Mouse (Mus musculus) neural tube, embryonic 11.5 days (tissue): ENCODE data around the gene Tm4sf5. TPM values are rescaled to one million over a fixed set of nuclear protein-coding genes. Genes with fewer than 3 reads are reported as not detected.

ENCODE experiments used
- ATAC-seq: fragments of 200-750 bp; cut with Nextera tagmentation; 2 replicates; pipeline ENCODE4 v1.8.0; 2017; ENCODE audit warnings: moderate number of reproducible peaks, mild to moderate bottlenecking, moderate TSS enrichment, moderate library complexity; ENCODE audit not compliant: insufficient read depth, low FRiP score, low TSS enrichment
- DNase-seq: peaks from one replicate; pipeline ENCODE4 v3.0.0-alpha.2; 2015; ENCODE audit warnings: low spot score
- H3K27ac ChIP-seq: fragments of 300-500 bp; sonication (generic); 2 replicates; pipeline ENCODE4 v1.5.1; 2014; ENCODE audit warnings: low read depth, mild to moderate bottlenecking, low read length
- H3K27me3 ChIP-seq: fragments of 300-500 bp; sonication (generic); 2 replicates; pipeline ENCODE4 v1.6.1; 2014; ENCODE audit warnings: mild to moderate bottlenecking, low read length, mixed read lengths; ENCODE audit not compliant: control insufficient read depth, insufficient read depth
- H3K36me3 ChIP-seq: fragments of 300-500 bp; sonication (generic); 2 replicates; pipeline ENCODE4 v1.6.1; 2014; ENCODE audit warnings: mild to moderate bottlenecking, low read length, moderate library complexity, mixed read lengths; ENCODE audit not compliant: control insufficient read depth, insufficient read depth
- H3K4me1 ChIP-seq: fragments of 300-500 bp; sonication (generic); 2 replicates; pipeline ENCODE4 v1.6.1; 2014; ENCODE audit warnings: low read length, mixed read lengths; ENCODE audit not compliant: control insufficient read depth, insufficient read depth
- H3K4me2 ChIP-seq: fragments of 300-500 bp; sonication (generic); 2 replicates; pipeline ENCODE4 v1.6.1; 2014; ENCODE audit warnings: low read depth, mild to moderate bottlenecking, moderate library complexity
- H3K4me3 ChIP-seq: fragments of 300-500 bp; sonication (generic); 2 replicates; pipeline ENCODE4 v1.5.1; 2014; ENCODE audit warnings: low read depth, low read length
- H3K9ac ChIP-seq: fragments of 300-500 bp; sonication (generic); 2 replicates; pipeline ENCODE4 v1.6.1; 2014; ENCODE audit warnings: mild to moderate bottlenecking, low read length
- H3K9me3 ChIP-seq: fragments of 300-500 bp; sonication (generic); 2 replicates; pipeline ENCODE4 v1.6.1; 2016; ENCODE audit warnings: low read length; ENCODE audit not compliant: control insufficient read depth
- WGBS: fragments of 180-500 bp; shearing (Covaris S2); extraction: QIAGEN DNeasy Blood & Tissue Kit; methylation state at CpG from one replicate; pipeline ENCODE4 v1.1.7; 2014; 5-methylcytosine and 5-hydroxymethylcytosine counted together
- polyA plus RNA-seq: library from polyadenylated mRNA; unstranded; fragments of >200 nt; fragmentation: Nextera tagmentation; extraction: Ambion mirVana; gene quantifications from 2 replicates; pipeline ENCODE4 v1.2.1, GENCODE M21; 2014

Tm4sf5 gene
- polyA plus RNA-seq, 1 experiment from 2014 or later, result not detected

DNA sequence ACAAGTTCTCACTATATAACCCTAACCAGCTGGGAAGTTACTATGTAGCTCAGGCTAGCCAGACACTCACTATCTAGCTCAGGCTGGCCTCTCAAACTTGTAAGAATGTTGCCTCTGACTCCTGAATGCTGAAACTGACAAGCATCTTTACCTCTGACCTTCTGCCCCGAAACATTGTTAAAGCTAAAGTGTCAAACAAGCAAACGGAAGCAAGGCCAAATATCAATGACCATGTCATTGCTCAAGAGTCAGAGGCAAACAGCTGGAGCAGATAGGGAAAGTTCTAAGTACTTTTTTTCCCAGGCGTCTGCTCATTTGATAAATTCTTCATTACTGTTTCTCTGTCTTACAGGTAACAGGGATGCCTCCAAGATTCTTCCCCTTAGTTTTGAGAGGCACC, 3.0 kb upstream of the Tm4sf5 start:
- H3K9me3 ChIP-seq, result no peaks in the 10 kb centered on the region
- 71% methylated on average over 3 of the region's 3 CpGs for whole genome bisulfite sequencing
- H3K4me2 ChIP-seq, result no peak overlapping the region
- no peak overlapping the region for H3K4me3 ChIP-seq
- DNase-seq, result no peak
- no peaks in the 10 kb centered on the region for H3K36me3 ChIP-seq
- H3K4me1 ChIP-seq, result no peaks in the 10 kb centered on the region
- H3K27me3 ChIP-seq, result no peaks in the 10 kb centered on the region
- H3K27ac ChIP-seq, result no peak overlapping the region
- no peak overlapping the region for H3K9ac ChIP-seq
- no peak for ATAC-seq

GRCm38 (mm10) chr11:70506385-70506784, 1.3 kb downstream of the Tm4sf5 start:
- DNase-seq, result peak; percentile 53
- ATAC-seq, result no peak
- H3K9ac ChIP-seq, result no peak overlapping the region
- no peak overlapping the region for H3K4me3 ChIP-seq
- no peak overlapping the region for H3K4me2 ChIP-seq
- H3K27me3 ChIP-seq, result no peaks in the 10 kb centered on the region
- H3K4me1 ChIP-seq, result no peaks in the 10 kb centered on the region
- no peak overlapping the region for H3K27ac ChIP-seq
- WGBS, result 33% methylated on average over 4 of the region's 4 CpGs
- H3K36me3 ChIP-seq, result no peaks in the 10 kb centered on the region
- no peaks in the 10 kb centered on the region for H3K9me3 ChIP-seq

DNA sequence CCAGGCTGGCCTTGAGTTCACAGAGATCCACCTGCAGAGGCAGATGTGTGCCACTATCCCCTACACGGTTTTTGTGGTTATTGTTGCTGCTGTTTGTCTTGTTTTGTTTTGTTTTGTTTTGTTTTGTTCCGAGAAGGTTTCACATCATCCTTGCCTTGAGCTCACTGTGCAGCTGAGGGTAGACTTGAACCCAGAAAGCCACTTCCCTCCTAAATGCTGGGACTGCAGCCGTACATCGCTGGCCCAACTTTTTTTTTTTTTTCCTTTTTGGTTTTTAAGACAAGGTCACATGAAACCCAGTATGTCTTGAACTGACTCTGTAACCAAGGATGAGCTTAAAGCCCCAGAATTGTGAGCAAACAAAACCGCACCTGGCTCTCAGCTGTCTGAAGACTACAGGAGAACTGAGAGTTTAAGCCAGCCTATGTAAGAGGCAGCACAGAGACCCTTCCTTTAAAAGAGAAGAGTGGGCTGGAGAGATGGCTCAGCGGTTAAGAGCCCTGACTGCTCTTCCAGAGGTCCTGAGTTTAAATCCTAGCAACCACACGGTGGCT, 2.0 kb downstream of the Tm4sf5 start:
- Histone ChIP-seq H3K27me3 (no peaks in the 10 kb centered on the region), H3K36me3 (no peaks in the 10 kb centered on the region), H3K4me2 (no peak overlapping the region), H3K9ac (no peak overlapping the region), H3K9me3 (no peaks in the 10 kb centered on the region), H3K4me3 (no peak overlapping the region), H3K4me1 (no peaks in the 10 kb centered on the region), H3K27ac (no peak overlapping the region)
- no peak for DNase-seq
- 74% methylated on average over 7 of the region's 7 CpGs for WGBS
- no peak for ATAC-seq

- ATAC-seq, result no peak
- no peak overlapping the region for H3K27ac ChIP-seq
- 12% methylated on average over 19 of the region's 19 CpGs for WGBS
- DNase-seq, result peak; percentile 68
- H3K9ac ChIP-seq, result no peak overlapping the region
- no peaks in the 10 kb centered on the region for H3K36me3 ChIP-seq
- no peaks in the 10 kb centered on the region for H3K9me3 ChIP-seq
- no peaks in the 10 kb centered on the region for H3K4me1 ChIP-seq
- H3K4me2 ChIP-seq, result no peak overlapping the region
- H3K27me3 ChIP-seq, result no peaks in the 10 kb centered on the region
- no peak overlapping the region for H3K4me3 ChIP-seq
These were observed 4.9 kb downstream of the Tm4sf5 start for GRCm38 (mm10) chr11:70509753-70510564.

DNA sequence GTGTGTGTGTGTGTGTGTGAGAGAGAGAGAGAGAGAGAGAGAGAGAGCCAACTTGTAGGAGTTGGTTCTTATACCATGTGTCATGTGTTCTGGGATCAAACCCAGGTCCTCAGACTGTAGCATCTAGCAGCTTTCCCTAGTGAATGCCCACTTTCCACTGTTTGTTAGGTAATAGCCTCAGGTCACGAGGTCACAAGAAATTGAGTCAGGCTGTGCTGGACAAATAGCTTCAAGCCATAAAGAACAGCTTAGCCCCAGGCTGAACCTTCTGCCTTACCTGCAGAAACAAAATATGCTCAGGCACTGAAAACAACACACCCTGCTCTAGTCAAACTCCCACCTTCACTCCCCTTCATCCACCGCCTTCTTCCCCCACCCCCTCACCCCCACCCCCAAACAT, 6.2 kb downstream of the Tm4sf5 start:
- 80% methylated on average over 2 of the region's 2 CpGs for WGBS

GRCm38 (mm10) chr11:70511825-70512224, 6.8 kb downstream of the Tm4sf5 start:
- H3K4me2 ChIP-seq, result no peak overlapping the region
- no peak overlapping the region for H3K9ac ChIP-seq
- H3K4me1 ChIP-seq, result no peaks in the 10 kb centered on the region
- H3K27ac ChIP-seq, result no peak overlapping the region
- H3K4me3 ChIP-seq, result no peak overlapping the region
- no peaks in the 10 kb centered on the region for H3K27me3 ChIP-seq
- WGBS, result 95% methylated on average over 7 of the region's 7 CpGs
- no peaks in the 10 kb centered on the region for H3K36me3 ChIP-seq
- ATAC-seq (no peak), DNase-seq (no peak)
- no peaks in the 10 kb centered on the region for H3K9me3 ChIP-seq

More for the DNA sequence above, 6.2 kb downstream of the Tm4sf5 start:
- no peaks in the 10 kb centered on the region for H3K9me3 ChIP-seq
- no peaks in the 10 kb centered on the region for H3K36me3 ChIP-seq
- no peaks in the 10 kb centered on the region for H3K27me3 ChIP-seq
- DNase-seq, result no peak
- H3K4me3 ChIP-seq, result no peak overlapping the region
- no peak for ATAC-seq
- H3K9ac ChIP-seq, result no peak overlapping the region
- no peaks in the 10 kb centered on the region for H3K4me1 ChIP-seq
- no peak overlapping the region for H3K27ac ChIP-seq
- no peak overlapping the region for H3K4me2 ChIP-seq

DNA sequence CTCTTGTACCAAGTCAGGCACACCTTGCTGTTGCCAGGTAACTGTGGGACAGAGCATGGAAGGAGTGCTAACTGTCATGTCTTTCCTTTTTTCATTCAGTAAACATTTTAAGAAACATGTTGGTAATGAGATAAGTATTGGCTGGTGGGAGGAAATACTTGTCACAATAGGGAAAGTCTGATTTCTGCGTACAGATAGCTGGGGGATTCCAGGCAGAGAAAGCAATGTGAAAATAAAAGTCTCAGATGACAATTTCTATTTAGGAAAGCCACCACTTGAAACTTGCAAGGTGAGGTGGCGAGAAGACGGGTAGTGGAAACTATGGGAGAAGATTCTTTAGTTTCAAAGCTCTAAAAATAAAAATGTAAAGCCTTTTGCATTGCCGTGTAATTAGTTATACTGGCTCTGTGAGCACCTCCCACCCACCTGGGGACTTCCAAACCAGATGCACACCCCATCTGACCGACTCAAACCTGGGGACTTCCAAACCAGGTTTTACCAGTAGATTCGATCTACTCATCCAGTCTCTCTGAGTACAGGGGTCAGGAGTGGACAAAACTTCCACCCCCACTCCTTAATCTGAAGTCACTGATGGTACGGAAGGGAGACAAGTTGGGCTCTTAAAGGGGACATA, 7.8 kb downstream of the Tm4sf5 start:
- 87% methylated on average over 7 of the region's 7 CpGs for WGBS

DNA sequence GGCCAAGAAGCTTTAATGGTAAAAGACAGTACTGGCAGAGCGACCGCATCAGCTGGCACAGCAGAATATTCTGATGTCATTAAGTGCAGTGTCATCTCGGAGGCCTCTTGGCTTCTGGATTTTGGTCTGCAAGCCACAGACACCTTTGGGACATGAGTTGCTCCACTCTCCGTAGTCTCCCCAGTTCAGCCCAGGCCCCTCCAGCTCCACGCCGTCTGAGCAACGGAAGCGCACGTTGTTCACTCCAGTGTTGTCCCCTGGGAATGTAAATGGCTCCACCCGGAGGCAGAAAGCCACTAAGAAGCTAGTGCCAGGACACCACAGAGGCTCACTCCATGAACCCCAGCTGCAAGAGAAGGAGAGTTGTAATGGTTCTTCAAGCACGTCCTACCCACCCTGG, 8.5 kb downstream of the Tm4sf5 start:
- no peak for DNase-seq
- WGBS, result 57% methylated on average over 11 of the region's 11 CpGs
- Histone ChIP-seq H3K27ac (no peak overlapping the region), H3K36me3 (no peaks in the 10 kb centered on the region), H3K4me3 (no peak overlapping the region), H3K9ac (no peak overlapping the region), H3K9me3 (no peaks in the 10 kb centered on the region), H3K4me2 (no peak overlapping the region), H3K4me1 (no peaks in the 10 kb centered on the region), H3K27me3 (no peaks in the 10 kb centered on the region)
- no peak for ATAC-seq

More for the DNA sequence above, 7.8 kb downstream of the Tm4sf5 start:
- Histone ChIP-seq H3K9ac (no peak overlapping the region), H3K4me1 (no peaks in the 10 kb centered on the region), H3K27me3 (no peaks in the 10 kb centered on the region), H3K4me2 (no peak overlapping the region), H3K27ac (no peak overlapping the region), H3K9me3 (no peaks in the 10 kb centered on the region), H3K4me3 (no peak overlapping the region), H3K36me3 (no peaks in the 10 kb centered on the region)
- ATAC-seq (no peak), DNase-seq (no peak)

DNA sequence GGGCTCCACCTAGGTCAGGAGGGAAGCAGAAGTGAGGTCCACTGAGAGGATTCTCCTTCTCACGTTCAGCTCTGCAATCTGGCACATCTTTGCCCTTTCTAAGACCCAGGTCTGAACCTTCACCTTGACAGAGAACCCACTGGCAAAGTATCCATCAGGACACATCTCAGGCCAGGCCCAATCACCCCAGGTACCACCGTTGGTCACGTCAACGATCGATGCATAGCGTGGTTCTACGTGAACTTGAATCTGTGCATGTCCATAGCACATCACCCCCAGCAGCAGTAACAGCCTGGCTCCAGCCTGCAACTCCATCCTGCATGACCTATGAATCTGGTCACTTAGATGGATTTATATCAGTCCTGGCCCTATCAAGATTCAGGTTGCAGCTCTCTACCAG, 9.2 kb downstream of the Tm4sf5 start, which contains the start of gene Vmo1:
Vmo1 (minus strand) TSS at position 329 of the 400 bp plus-strand sequence.
- no peaks in the 10 kb centered on the region for H3K4me1 ChIP-seq
- H3K36me3 ChIP-seq, result no peaks in the 10 kb centered on the region
- 91% methylated on average over 7 of the region's 7 CpGs for WGBS
- H3K4me2 ChIP-seq, result no peak within 1 kb of the TSS
- DNase-seq (no peak), ATAC-seq (no peak)
- no peaks in the 10 kb centered on the region for H3K9me3 ChIP-seq
- H3K4me3 ChIP-seq, result no peak within 1 kb of the TSS
- H3K27ac ChIP-seq, result no peak within 1 kb of the TSS
- no peak within 1 kb of the TSS for H3K9ac ChIP-seq
- no peaks in the 10 kb centered on the region for H3K27me3 ChIP-seq
